Mouse (Mus musculus): ENCODE data around the gene Otub2. TPM values are rescaled to one million over a fixed set of nuclear protein-coding genes. Genes with fewer than 3 reads are reported as not detected.

Gene Otub2
- polyA plus RNA-seq, 1 experiment from 2014 or later, result 9.9 TPM

DNA sequence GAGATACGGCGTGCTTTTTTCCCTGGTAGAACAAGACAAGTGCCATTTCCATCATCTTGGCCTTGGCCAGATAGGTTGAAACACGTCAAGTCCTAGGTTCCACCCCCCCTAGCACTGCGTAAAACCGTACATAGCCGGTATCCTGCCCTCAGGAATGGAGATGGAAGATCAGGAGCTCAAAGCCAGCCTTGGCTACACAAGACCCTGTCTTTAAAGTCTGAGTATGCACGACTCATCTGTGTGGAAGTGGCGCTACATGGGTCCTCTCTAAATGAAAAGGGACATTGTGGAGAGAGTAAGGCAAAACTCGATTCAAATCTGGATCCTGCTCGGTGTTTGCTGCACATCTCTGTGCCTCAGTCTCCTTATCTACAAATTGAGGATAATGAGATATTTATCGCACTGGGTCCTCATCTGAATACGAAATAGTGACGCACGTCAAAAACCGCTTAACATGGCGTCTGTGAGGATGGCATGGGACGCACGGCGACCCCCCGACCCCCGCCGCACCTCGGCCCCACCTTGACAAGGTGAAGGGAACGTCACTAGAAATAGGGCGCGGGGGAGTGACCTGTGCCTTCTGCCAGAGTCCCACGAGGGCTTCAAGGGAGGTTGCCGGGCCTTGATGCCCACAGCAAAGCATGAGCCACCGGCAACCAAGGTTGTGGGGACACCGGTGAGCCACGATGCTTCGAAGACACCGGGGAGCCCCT, 36.7 kb downstream of the Otub2 start:
- Histone ChIP-seq H3K27ac (ENCODE audit: low read length) (no peak overlapping the region), H3K4me3 (ENCODE audit: low read length) (peak overlapping the region; percentile 77), H3K9ac (ENCODE audit: low read length) (peak overlapping the region; percentile 85), H3K9me3 (replicated peaks; ENCODE audit: control insufficient read depth, low read length) (no peaks in the 10 kb centered on the region), H3K27me3 (ENCODE audit: control insufficient read depth, insufficient read depth, low read length) (no peaks in the 10 kb centered on the region), H3K4me2 (ENCODE audit: low read depth, low read length) (peak overlapping the region; percentile 92), H3K4me1 (ENCODE audit: control insufficient read depth, insufficient read depth, low read length) (peaks cover 35% of the 10 kb centered on the region), H3K36me3 (ENCODE audit: control insufficient read depth, insufficient read depth) (peaks cover 8% of the 10 kb centered on the region)
- no peak for ATAC-seq (replicated peaks; ENCODE audit: extremely low read depth, insufficient read depth, low FRiP score)
- 8% methylated on average over 33 of the region's 33 CpGs for WGBS

DNA sequence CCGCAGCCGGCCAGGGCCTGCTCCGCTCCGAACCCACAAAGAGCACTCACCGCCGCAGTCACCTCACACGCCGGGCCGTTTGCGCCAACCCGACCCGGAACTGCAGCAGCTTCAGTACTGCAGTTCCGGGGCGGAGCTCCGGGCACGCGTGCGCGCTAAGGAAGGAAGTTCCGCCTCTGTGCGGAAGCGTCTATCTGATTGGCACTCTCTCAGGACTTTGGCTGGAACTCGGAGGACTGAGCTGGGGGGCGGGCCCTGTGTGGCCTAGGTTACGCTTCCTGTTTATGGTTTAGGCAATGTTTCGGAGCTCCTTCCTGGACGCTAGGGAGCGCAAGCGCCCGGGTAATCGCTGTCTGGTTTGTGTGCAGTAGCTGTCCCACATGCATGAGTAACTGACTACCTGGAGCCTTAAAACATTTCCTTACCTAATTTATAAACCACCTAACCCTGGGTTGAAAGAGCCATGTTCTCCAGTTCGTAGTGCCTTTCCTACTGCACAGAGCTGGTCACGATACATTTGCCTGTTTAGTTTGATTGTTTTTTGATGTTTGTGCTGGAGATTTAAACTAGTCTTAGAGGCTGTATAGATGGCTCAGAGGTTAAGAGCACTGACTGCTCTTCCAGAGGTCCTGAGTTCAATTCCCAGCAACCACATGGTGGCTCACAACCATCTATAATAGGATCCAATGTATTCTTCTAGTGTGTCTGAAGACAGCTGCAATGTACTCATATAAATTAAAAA, 37.4 kb downstream of the Otub2 start, which contains the start of gene Ddx24:
Gene Ddx24, minus strand, starts transcription at position 102 of the 742 bp plus-strand sequence.
- Histone ChIP-seq H3K36me3 (ENCODE audit: control insufficient read depth, insufficient read depth) (peaks cover 8% of the 10 kb centered on the region), H3K27me3 (ENCODE audit: control insufficient read depth, insufficient read depth, low read length) (no peaks in the 10 kb centered on the region), H3K9ac (ENCODE audit: low read length) (peak within 1 kb of the TSS; percentile 85), H3K4me3 (ENCODE audit: low read length) (peak within 1 kb of the TSS; percentile 77), H3K9me3 (replicated peaks; ENCODE audit: control insufficient read depth, low read length) (no peaks in the 10 kb centered on the region), H3K4me2 (ENCODE audit: low read depth, low read length) (peak within 1 kb of the TSS; percentile 92), H3K4me1 (ENCODE audit: control insufficient read depth, insufficient read depth, low read length) (peaks cover 35% of the 10 kb centered on the region), H3K27ac (ENCODE audit: low read length) (0 out of 2 replicates have a peak within 1 kb of the TSS, but pooled peaks have one; percentile 2)
- WGBS, result 1% methylated on average over 33 of the region's 33 CpGs
- peak; percentile 100 for ATAC-seq (replicated peaks; ENCODE audit: extremely low read depth, insufficient read depth, low FRiP score)

DNA sequence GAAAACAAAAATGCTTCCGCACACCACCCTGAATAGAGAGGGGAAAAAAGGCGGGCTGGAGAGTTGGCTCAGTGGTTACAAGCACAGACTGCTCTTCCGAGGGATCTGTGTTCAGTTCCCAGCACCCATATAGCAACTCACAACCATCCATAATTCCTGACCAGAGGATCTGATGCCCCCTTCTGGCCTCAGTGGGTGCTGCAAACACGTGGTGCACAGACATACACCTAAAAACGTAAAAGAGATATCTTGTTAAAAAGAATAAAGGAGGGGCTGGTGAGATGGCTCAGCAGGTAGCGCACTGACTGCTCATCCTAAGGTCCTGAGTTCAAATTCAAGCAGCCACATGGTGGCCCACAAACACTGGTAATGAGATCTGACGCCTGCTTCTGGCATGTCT, 38.2 kb downstream of the Otub2 start:
- no peak overlapping the region for H3K9ac ChIP-seq (ENCODE audit: low read length)
- peaks cover 29% of the 10 kb centered on the region for H3K4me1 ChIP-seq (ENCODE audit: control insufficient read depth, insufficient read depth, low read length)
- WGBS, result 86% methylated on average over 7 of the region's 7 CpGs
- no peak for ATAC-seq (replicated peaks; ENCODE audit: extremely low read depth, insufficient read depth, low FRiP score)
- H3K4me2 ChIP-seq (ENCODE audit: low read depth, low read length), result no peak overlapping the region
- no peaks in the 10 kb centered on the region for H3K27me3 ChIP-seq (ENCODE audit: control insufficient read depth, insufficient read depth, low read length)
- H3K27ac ChIP-seq (ENCODE audit: low read length), result no peak overlapping the region
- no peak overlapping the region for H3K4me3 ChIP-seq (ENCODE audit: low read length)
- H3K9me3 ChIP-seq (replicated peaks; ENCODE audit: control insufficient read depth, low read length), result no peaks in the 10 kb centered on the region
- H3K36me3 ChIP-seq (ENCODE audit: control insufficient read depth, insufficient read depth), result peaks cover 8% of the 10 kb centered on the region

DNA sequence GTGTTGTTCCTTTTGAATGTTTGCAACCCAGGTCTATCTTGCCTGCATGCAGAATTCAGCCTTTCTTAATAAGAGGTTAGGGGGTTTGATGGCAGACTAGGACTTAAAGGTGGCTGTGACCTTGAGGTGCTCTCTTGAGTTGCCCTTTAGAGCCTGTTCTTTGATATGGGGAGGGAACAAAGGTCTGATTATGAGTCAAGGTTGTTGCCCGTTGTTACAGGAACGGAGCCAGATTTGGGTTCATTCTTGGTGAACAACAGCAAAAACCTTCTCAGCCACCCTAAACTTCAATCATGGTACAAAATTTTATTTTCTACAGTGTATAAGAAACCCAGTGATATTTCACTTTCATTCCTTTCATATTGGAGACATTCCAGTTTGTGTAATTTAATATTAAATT, 44.9 kb downstream of the Otub2 start:
- H3K36me3 ChIP-seq (ENCODE audit: control insufficient read depth, insufficient read depth), result no peaks in the 10 kb centered on the region
- H3K4me1 ChIP-seq (ENCODE audit: control insufficient read depth, insufficient read depth, low read length), result no peaks in the 10 kb centered on the region
- H3K9me3 ChIP-seq (replicated peaks; ENCODE audit: control insufficient read depth, low read length), result no peaks in the 10 kb centered on the region
- no peak overlapping the region for H3K4me2 ChIP-seq (ENCODE audit: low read depth, low read length)
- 65% methylated on average over 2 of the region's 2 CpGs for WGBS
- peak overlapping the region; percentile 53; the same call in 1 of the 2 replicates for H3K27ac ChIP-seq (ENCODE audit: low read length)
- no peak for ATAC-seq (replicated peaks; ENCODE audit: extremely low read depth, insufficient read depth, low FRiP score)
- no peaks in the 10 kb centered on the region for H3K27me3 ChIP-seq (ENCODE audit: control insufficient read depth, insufficient read depth, low read length)
- no peak overlapping the region for H3K4me3 ChIP-seq (ENCODE audit: low read length)
- no peak overlapping the region for H3K9ac ChIP-seq (ENCODE audit: low read length)

DNA sequence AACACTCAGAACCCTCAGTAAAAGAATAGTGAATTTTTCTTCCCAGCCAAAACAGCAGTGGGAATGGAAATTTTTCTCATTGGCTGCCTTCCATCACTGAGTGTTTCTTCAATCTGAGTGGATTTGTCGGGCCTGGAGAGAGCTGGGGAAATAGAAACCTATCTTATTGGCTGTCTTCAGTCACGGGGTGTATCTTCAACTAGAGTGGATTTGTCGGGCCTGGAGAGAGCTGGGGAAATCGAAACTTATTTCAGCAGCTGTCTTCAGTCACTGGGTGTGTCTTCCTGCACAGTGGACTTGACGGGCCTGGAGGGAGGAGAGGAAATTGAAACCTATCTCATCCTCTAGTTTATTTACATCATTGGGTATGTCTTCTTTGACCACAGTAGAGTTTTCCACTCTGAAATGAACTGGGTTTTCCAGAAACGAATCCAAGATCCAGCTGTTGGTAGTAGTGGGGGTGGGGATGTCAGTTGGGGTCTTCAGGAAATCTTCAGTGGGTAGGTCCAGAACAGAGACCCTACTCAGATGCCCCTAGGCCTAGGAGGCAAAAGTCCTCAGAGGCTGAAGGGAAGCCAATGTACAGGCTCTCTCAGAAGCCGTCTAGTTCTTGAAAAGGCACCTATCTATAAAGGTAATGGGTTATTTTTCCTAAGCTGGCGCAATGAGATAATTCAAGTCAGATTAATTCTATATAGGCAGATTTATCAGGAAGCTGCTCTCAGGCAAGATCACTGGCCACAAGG, 45.7 kb downstream of the Otub2 start, which contains the start of gene Ifi27:
Gene Ifi27, plus strand, starts transcription at position 226 of the 746 bp plus-strand sequence.
- 42% methylated on average over 8 of the region's 8 CpGs for WGBS
- no peaks in the 10 kb centered on the region for H3K4me1 ChIP-seq (ENCODE audit: control insufficient read depth, insufficient read depth, low read length)
- peak within 1 kb of the TSS; percentile 34; the same call in 1 of the 2 replicates for H3K9ac ChIP-seq (ENCODE audit: low read length)
- H3K4me2 ChIP-seq (ENCODE audit: low read depth, low read length), result peak within 1 kb of the TSS; percentile 57
- no peaks in the 10 kb centered on the region for H3K27me3 ChIP-seq (ENCODE audit: control insufficient read depth, insufficient read depth, low read length)
- H3K27ac ChIP-seq (ENCODE audit: low read length), result peak within 1 kb of the TSS; percentile 73
- no peaks in the 10 kb centered on the region for H3K36me3 ChIP-seq (ENCODE audit: control insufficient read depth, insufficient read depth)
- ATAC-seq (replicated peaks; ENCODE audit: extremely low read depth, insufficient read depth, low FRiP score), result peak; percentile 92
- H3K4me3 ChIP-seq (ENCODE audit: low read length), result peak within 1 kb of the TSS; percentile 47
- H3K9me3 ChIP-seq (replicated peaks; ENCODE audit: control insufficient read depth, low read length), result no peaks in the 10 kb centered on the region

DNA sequence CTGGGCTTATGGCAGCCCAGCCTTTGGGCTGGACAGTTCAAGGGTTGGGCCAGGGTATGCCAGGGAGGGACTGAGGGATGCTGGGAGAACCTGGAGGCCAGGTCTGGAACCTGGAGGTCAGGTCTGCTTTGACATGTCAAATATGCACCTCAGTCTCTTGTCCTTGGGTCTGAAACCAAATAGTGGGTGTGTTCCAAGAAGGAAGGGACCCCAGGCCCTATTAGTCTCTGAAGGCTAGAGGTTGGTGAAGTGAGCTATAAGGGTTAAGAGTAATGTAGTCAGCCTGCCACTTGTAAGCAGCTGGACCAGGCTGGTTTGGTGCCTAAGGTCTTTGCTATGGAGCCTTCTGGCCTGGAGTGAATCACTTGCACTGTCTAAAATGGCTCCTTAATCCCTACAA, 46.4 kb downstream of the Otub2 start:
- no peak overlapping the region for H3K27ac ChIP-seq (ENCODE audit: low read length)
- peak overlapping the region; percentile 57 for H3K4me2 ChIP-seq (ENCODE audit: low read depth, low read length)
- no peaks in the 10 kb centered on the region for H3K9me3 ChIP-seq (replicated peaks; ENCODE audit: control insufficient read depth, low read length)
- ATAC-seq (replicated peaks; ENCODE audit: extremely low read depth, insufficient read depth, low FRiP score), result no peak
- no peaks in the 10 kb centered on the region for H3K4me1 ChIP-seq (ENCODE audit: control insufficient read depth, insufficient read depth, low read length)
- no peak overlapping the region for H3K9ac ChIP-seq (ENCODE audit: low read length)
- H3K4me3 ChIP-seq (ENCODE audit: low read length), result peak overlapping the region; percentile 47
- H3K36me3 ChIP-seq (ENCODE audit: control insufficient read depth, insufficient read depth), result no peaks in the 10 kb centered on the region
- H3K27me3 ChIP-seq (ENCODE audit: control insufficient read depth, insufficient read depth, low read length), result no peaks in the 10 kb centered on the region

DNA sequence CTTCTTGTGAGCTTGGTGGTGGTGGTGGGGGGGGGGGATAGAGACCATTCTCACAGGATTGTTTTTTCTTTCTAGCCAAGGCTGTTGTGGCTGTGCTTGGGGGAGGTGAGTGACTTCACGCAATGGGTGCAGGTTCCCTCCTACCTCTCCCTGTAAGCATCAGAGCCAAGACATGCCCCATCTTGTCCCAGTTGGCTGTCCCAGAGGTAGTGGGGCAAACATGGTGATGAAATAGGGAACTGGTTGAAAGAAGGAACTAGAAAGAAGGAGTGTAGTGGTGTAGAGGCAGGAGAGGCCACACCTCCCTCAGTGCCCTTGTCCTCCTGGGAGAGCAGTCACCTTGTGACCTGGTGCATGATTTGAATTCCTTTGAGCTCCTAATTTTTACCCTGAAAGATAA, 49.1 kb downstream of the Otub2 start:
- ATAC-seq (replicated peaks; ENCODE audit: extremely low read depth, insufficient read depth, low FRiP score), result no peak
- Histone ChIP-seq H3K27ac (ENCODE audit: low read length) (no peak overlapping the region), H3K36me3 (ENCODE audit: control insufficient read depth, insufficient read depth) (no peaks in the 10 kb centered on the region), H3K4me3 (ENCODE audit: low read length) (no peak overlapping the region), H3K4me2 (ENCODE audit: low read depth, low read length) (no peak overlapping the region), H3K9me3 (replicated peaks; ENCODE audit: control insufficient read depth, low read length) (no peaks in the 10 kb centered on the region), H3K9ac (ENCODE audit: low read length) (no peak overlapping the region), H3K4me1 (ENCODE audit: control insufficient read depth, insufficient read depth, low read length) (no peaks in the 10 kb centered on the region), H3K27me3 (ENCODE audit: control insufficient read depth, insufficient read depth, low read length) (no peaks in the 10 kb centered on the region)
- 86% methylated on average over 1 of the region's 1 CpGs for WGBS

DNA sequence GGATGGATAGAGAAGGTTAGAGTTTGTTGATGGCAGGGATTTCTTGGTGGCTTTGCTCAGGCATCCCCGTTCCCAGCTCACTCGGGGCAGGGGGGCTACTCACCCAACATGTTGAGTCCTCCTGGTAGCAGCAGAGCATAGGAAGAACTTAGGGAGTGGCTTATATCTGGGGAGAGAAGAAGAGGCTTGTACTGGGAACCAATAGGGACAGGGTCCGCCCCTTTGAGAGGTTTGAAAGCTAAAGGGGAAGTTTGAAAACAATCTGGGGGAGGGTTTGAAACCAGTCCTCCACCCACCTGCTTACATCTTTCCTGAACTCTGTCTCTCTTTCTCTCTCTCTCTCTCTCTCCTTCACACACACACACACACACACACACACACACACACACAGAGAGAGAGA, 55.0 kb downstream of the Otub2 start, which contains the start of gene Ifi27l2a:
Gene Ifi27l2a, minus strand, starts transcription at position 157 of the 400 bp plus-strand sequence.
- no peaks in the 10 kb centered on the region; the same call in 1 of the 2 replicates for H3K27me3 ChIP-seq (ENCODE audit: control insufficient read depth, insufficient read depth, low read length)
- no peak within 1 kb of the TSS for H3K4me3 ChIP-seq (ENCODE audit: low read length)
- WGBS, result 51% methylated on average over 3 of the region's 3 CpGs
- H3K4me1 ChIP-seq (ENCODE audit: control insufficient read depth, insufficient read depth, low read length), result no peaks in the 10 kb centered on the region
- no peaks in the 10 kb centered on the region for H3K36me3 ChIP-seq (ENCODE audit: control insufficient read depth, insufficient read depth)
- H3K9me3 ChIP-seq (replicated peaks; ENCODE audit: control insufficient read depth, low read length), result no peaks in the 10 kb centered on the region
- no peak within 1 kb of the TSS for H3K4me2 ChIP-seq (ENCODE audit: low read depth, low read length)
- H3K9ac ChIP-seq (ENCODE audit: low read length), result no peak within 1 kb of the TSS
- H3K27ac ChIP-seq (ENCODE audit: low read length), result no peak within 1 kb of the TSS
- ATAC-seq (replicated peaks; ENCODE audit: extremely low read depth, insufficient read depth, low FRiP score), result no peak

Data from heart, embryonic 16.5 days (tissue).